Mouse (Mus musculus) stomach, postnatal 0 days (tissue): ENCODE data around the gene Ppp4c. TPM values are rescaled to one million over a fixed set of nuclear protein-coding genes. Genes with fewer than 3 reads are reported as not detected.

Experiments
- ATAC-seq: fragments of 200-750 bp; cut with Nextera tagmentation; 2 replicates; pipeline ENCODE4 v1.8.0; 2017; ENCODE audit not compliant: low FRiP score, low TSS enrichment
- DNase-seq: peaks from one replicate; pipeline ENCODE4 v3.0.0-alpha.2; 2016; ENCODE audit warnings: low spot score
- H3K27ac ChIP-seq: fragments of 300-500 bp; sonication (generic); replicated peaks from 2 replicates; pipeline ENCODE4 v1.5.1; 2014; ENCODE audit warnings: mild to moderate bottlenecking, control low read depth
- H3K27me3 ChIP-seq: fragments of 300-500 bp; sonication (generic); 2 replicates; pipeline ENCODE4 v1.6.1; 2014; ENCODE audit warnings: low read length; ENCODE audit not compliant: control insufficient read depth, insufficient read depth
- H3K36me3 ChIP-seq: fragments of 300-500 bp; sonication (generic); 2 replicates; pipeline ENCODE4 v1.6.1; 2014; ENCODE audit warnings: low read length, mixed read lengths; ENCODE audit not compliant: control insufficient read depth, insufficient read depth
- H3K4me1 ChIP-seq: fragments of 300-500 bp; sonication (generic); replicated peaks from 2 replicates; pipeline ENCODE4 v1.6.1; 2014; ENCODE audit warnings: antibody characterized with exemption; ENCODE audit not compliant: control insufficient read depth, insufficient read depth
- H3K4me2 ChIP-seq: fragments of 300-500 bp; sonication (generic); replicated peaks from 2 replicates; pipeline ENCODE4 v1.6.1; 2014; ENCODE audit warnings: low read depth, mild to moderate bottlenecking, control low read depth, moderate library complexity
- H3K4me3 ChIP-seq: fragments of 300-500 bp; sonication (generic); 2 replicates; pipeline ENCODE4 v1.5.1; 2014; ENCODE audit warnings: low read depth, low read length, control low read depth
- H3K9ac ChIP-seq: fragments of 300-500 bp; sonication (generic); 2 replicates; pipeline ENCODE4 v1.6.1; 2014; ENCODE audit warnings: mild to moderate bottlenecking, low read length, control low read depth, mixed read lengths
- H3K9me3 ChIP-seq: fragments of 300-500 bp; sonication (generic); 2 replicates; pipeline ENCODE4 v1.6.1; 2016; ENCODE audit warnings: low read length; ENCODE audit not compliant: control insufficient read depth
- CTCF ChIP-seq: IDR thresholded peaks from 2 replicates; pipeline ENCODE4 v1.5.1; 2016; ENCODE audit warnings: antibody characterized with exemption, low read depth, mild to moderate bottlenecking, moderate library complexity
- EP300 ChIP-seq: optimal IDR thresholded peaks from 2 replicates; pipeline ENCODE3; 2016; ENCODE audit warnings: antibody characterized with exemption
- WGBS: fragments of 180-500 bp; shearing (Covaris S2); extraction: QIAGEN DNeasy Blood & Tissue Kit; methylation state at CpG from one replicate; pipeline ENCODE4 v1.1.7; 2014; 5-methylcytosine and 5-hydroxymethylcytosine counted together
- polyA plus RNA-seq: library from polyadenylated mRNA; unstranded; fragments of >200 nt; fragmentation: Nextera tagmentation; extraction: Ambion mirVana; gene quantifications from 2 replicates; pipeline ENCODE4 v1.2.1, GENCODE M21; 2015

The Ppp4c gene
- polyA plus RNA-seq, 1 experiment from 2014 or later: 122 TPM

GRCm38 (mm10) chr7:126759050-126759671 lies 33.1 kb downstream of the Ppp4c start, which contains the start of gene Mapk3:
TSS of gene Mapk3 (plus strand) at chr7:126759601.
- DNase-seq (peak; percentile 92), ATAC-seq (peak; percentile 59)
- H3K9me3 ChIP-seq: no peaks in the 10 kb centered on the region
- H3K27ac ChIP-seq: peak within 1 kb of the TSS; percentile 97
- H3K4me3 ChIP-seq: peak within 1 kb of the TSS; percentile 82
- H3K27me3 ChIP-seq: no peaks in the 10 kb centered on the region
- peak within 1 kb of the TSS; percentile 88 for H3K9ac ChIP-seq
- TF ChIP-seq CTCF (peak; percentile 80), EP300 (no peak)
- peaks cover 5% of the 10 kb centered on the region; the same call in 1 of the 2 replicates for H3K36me3 ChIP-seq
- WGBS: 2% methylated on average over 15 of the region's 38 CpGs
- peaks cover 13% of the 10 kb centered on the region for H3K4me1 ChIP-seq
- peak within 1 kb of the TSS; percentile 73 for H3K4me2 ChIP-seq

GRCm38 (mm10) chr7:126758539-126758938 lies 33.8 kb downstream of the Ppp4c start:
- TF ChIP-seq EP300 (no peak), CTCF (no peak)
- 73% methylated on average over 7 of the region's 7 CpGs for WGBS
- Histone ChIP-seq H3K4me1 (peaks cover 13% of the 10 kb centered on the region), H3K4me3 (no peak overlapping the region), H3K27me3 (no peaks in the 10 kb centered on the region), H3K4me2 (no peak overlapping the region), H3K36me3 (peaks cover 2% of the 10 kb centered on the region; the same call in 1 of the 2 replicates), H3K27ac (no peak overlapping the region), H3K9ac (no peak overlapping the region), H3K9me3 (no peaks in the 10 kb centered on the region)
- no peak for DNase-seq
- no peak for ATAC-seq

DNA sequence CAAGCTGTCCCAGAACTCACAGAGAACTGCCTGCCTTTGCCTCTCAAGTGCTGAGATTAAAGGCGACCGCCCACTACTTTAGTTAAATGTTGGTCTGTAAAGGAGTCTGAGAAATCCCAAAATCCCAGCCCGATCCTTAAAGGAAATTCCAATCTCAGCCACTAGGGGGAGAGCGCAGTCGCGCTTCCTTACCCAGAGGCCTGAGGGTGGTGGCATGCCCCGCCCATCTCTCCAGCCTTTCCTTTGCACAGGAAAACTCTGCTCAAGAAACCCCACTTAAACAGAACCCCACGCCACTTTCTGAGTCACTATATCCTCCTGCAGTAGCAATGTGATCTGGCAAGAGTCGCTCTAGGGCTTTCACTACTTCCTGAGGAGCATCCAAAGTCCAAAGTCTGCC lies 37.4 kb downstream of the Ppp4c start:
- Histone ChIP-seq H3K36me3 (no peaks in the 10 kb centered on the region), H3K27ac (peak overlapping the region; percentile 53), H3K9me3 (no peaks in the 10 kb centered on the region), H3K4me3 (no peak overlapping the region), H3K9ac (peak overlapping the region; percentile 28; the same call in 1 of the 2 replicates), H3K4me2 (no peak overlapping the region; the same call in 1 of the 2 replicates), H3K27me3 (no peaks in the 10 kb centered on the region), H3K4me1 (peaks cover 3% of the 10 kb centered on the region; the same call in 1 of the 2 replicates)
- DNase-seq (peak; percentile 87), ATAC-seq (peak; percentile 75)
- under 1% methylated on average over 9 of the region's 9 CpGs for WGBS
- peak; percentile 93 for TF ChIP-seq CTCF
- no peak for TF ChIP-seq EP300

DNA sequence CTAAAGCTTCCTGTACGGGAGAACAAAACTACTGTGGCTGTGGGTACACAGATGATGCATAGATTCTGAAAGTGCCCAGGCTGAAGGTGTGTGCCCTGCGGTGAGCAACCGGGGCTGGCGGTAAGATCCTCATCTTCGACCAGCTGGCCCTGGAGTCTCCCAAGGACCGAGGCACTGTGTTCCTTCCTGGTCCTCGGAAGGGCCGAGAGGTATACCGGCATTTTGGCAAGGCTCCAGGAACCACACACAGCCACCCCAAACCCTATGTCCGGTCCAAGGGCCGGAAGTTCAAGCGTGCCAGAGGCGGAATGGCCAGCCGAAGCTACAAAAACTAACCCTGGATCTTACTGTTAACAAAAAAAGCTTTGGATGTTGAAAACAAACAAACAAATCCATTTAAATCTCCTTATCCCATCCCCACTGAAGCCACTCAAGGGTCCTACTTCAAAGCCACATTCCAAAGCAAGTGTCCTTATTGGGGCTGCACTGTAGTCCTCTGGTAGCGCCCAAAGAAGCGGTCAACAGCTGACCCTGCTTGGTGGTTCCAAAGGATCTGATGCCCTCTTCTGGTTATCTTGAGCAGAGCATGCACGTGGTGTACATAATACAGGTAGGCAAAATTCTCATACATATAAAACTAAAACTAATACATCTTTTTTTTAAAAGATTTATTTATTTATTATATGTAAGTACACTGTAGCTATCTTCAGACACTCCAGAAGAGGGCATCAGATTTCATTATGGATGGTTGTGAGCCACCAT lies 42.5 kb downstream of the Ppp4c start:
- H3K36me3 ChIP-seq: no peaks in the 10 kb centered on the region
- no peak overlapping the region for H3K4me2 ChIP-seq
- 90% methylated on average over 17 of the region's 17 CpGs for WGBS
- TF ChIP-seq CTCF: peak; percentile 30; the same call in 1 of the 2 replicates
- TF ChIP-seq EP300: no peak
- no peaks in the 10 kb centered on the region for H3K27me3 ChIP-seq
- H3K9me3 ChIP-seq: no peaks in the 10 kb centered on the region
- no peak overlapping the region for H3K27ac ChIP-seq
- no peaks in the 10 kb centered on the region for H3K4me1 ChIP-seq
- no peak overlapping the region for H3K4me3 ChIP-seq
- ATAC-seq (peak; percentile 18; the same call in 1 of the 2 replicates), DNase-seq (no peak)
- no peak overlapping the region for H3K9ac ChIP-seq

DNA sequence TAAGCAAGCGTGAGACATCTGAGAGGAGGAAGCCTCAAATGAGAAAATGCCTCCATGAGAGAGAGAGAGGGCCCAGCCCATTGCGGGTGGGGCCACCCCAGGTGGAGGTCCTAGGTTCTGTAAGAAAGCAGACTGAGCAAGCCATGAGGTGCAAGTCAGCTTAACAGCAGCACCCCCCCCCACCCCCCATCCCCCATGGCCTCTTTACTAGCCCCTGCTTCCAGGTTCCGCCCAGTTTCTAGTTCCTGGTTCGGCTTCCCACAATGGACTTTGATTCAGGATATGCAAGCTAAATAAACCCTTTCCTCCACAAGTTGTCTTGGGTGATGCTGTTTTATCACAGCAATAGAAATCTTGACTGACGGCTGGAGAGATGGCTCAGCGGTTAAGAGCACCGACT lies 43.5 kb downstream of the Ppp4c start:
- WGBS: 56% methylated on average over 7 of the region's 7 CpGs
- Histone ChIP-seq H3K4me1 (no peaks in the 10 kb centered on the region), H3K9me3 (no peaks in the 10 kb centered on the region), H3K27me3 (no peaks in the 10 kb centered on the region), H3K9ac (no peak overlapping the region), H3K36me3 (no peaks in the 10 kb centered on the region), H3K4me2 (no peak overlapping the region), H3K27ac (peak overlapping the region; percentile 8; the same call in 1 of the 2 replicates), H3K4me3 (no peak overlapping the region)
- ATAC-seq: peak; percentile 72
- peak; percentile 67 for DNase-seq
- TF ChIP-seq EP300 (no peak), CTCF (no peak)

DNA sequence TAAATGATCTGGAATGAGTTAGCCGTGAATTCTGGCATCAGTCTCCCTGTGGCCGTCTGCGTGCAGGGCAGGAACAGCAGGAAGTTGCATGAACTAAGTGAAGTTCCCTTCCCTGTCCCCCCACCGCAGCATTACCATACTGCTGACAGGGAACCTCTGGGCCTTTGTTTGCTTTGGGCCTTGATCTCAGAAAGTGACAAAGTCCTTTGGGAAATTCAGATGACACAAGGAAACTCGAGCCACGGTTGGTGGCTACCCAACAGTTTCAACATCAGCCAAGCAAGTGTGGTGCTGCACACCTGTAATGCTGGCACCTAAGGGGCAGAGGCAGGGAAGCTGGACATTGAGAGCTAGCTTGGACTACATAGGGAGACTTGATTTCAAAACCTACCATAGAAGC lies 45.5 kb downstream of the Ppp4c start:
- no peak for TF ChIP-seq CTCF
- TF ChIP-seq EP300: no peak
- H3K4me3 ChIP-seq: no peak overlapping the region
- ATAC-seq (peak; percentile 71), DNase-seq (peak; percentile 60)
- no peak overlapping the region for H3K9ac ChIP-seq
- H3K4me2 ChIP-seq: no peak overlapping the region
- 25% methylated on average over 6 of the region's 6 CpGs for WGBS
- no peaks in the 10 kb centered on the region for H3K9me3 ChIP-seq
- H3K36me3 ChIP-seq: no peaks in the 10 kb centered on the region
- no peaks in the 10 kb centered on the region for H3K4me1 ChIP-seq
- no peaks in the 10 kb centered on the region for H3K27me3 ChIP-seq
- peak overlapping the region; percentile 40 for H3K27ac ChIP-seq
